ENCODE assay signal across 19 mouse cellular contexts in the genomic region with DNA sequence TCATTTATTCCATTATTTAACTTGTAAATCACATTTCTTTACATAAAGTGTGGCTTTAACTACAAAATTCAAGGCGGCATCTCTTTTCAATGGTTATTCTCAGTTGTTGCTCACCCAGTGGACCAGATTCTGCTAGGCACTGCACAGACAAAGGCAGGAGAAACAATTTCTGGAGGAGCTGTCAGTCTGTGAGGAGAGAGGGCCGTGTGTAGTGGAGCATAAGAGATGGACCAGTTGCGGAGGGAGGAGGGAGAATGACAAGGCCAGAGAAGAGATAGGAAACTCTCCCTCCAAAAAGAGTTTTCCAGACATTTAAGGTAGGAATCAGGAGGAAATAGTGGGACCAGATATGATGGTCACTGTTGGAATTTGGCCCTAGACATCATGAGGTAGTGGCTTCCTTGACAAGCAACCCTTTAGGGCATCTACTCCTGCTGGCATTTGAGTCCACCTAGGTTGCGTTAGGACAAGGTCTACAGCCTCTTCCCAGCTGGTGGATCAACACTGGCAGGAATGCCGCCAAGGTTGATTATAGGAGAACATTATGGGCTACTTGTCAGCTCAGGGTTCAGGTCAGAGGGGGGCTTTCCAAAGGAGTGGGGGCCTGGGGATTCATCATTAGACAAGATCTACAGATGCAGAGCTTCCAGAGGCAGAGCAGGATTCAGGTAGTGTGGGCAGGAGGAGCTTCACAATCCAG. TPM values are rescaled to one million over a fixed set of nuclear protein-coding genes. Genes with fewer than 3 reads are reported as not detected.
DNase-seq lines count a peak whose midpoint lies in the region; ATAC-seq lines count a peak whose summit lies in the region.
"Had no signal": no experiment of that assay in that cellular context is flagged by ENCODE, and none has a peak within 500 bp of the region (broad histone marks: within the 10 kb centered on the region; RNA-seq: fewer than 3 reads in every experiment).

No protein-coding gene starts in this region.

- no peak for ATAC-seq in cerebellum, adult (ENCODE audit: insufficient number of reproducible peaks, low FRiP score, low TSS enrichment)
- ATAC-seq: activated CD4-positive, CD25-positive, alpha-beta regulatory T cell, adult 4 months; forebrain, embryonic 14.5 days; forebrain, embryonic 16.5 days; Patski had no signal

- DNase-seq in adrenal gland, adult 2 months, result peak; percentile 45
- DNase-seq in adrenal gland, postnatal 4 days (ENCODE audit: low spot score in 2 of 2), result no peak
- DNase-seq in Muller cell, postnatal 12 days (ENCODE audit: inconsistent ontology term), result peak; percentile 59
- peak; percentile 66 for DNase-seq in retina, embryonic 14.5 days (ENCODE audit: low spot score)
- no peak for DNase-seq in heart, adult 11 months
- DNase-seq: cerebellum, adult 11 months; cerebellum, adult 18-20 months; cerebellum, adult 8-10 months; cerebellum, adult 9-11 months; cerebellum, postnatal 14 days; cerebellum, postnatal 36 days; embryo, embryonic 11 days had no signal

RNA-seq across cellular contexts. Expression of gene St6gal1, which starts 19.3 kb away (rescaled TPM):
- 10 to 100 TPM; 32.2 to 49.5 TPM for total RNA-seq in adrenal gland, adult 2 months (2021)
- 23.1 and 24.2 TPM in 2 replicates for polyA plus RNA-seq in adrenal gland, adult 2 months (2012; rRNA removed)
- total RNA-seq in adrenal gland, postnatal 4 days (2021), result 10 to 100 TPM; 46.6 to 56.3 TPM
- total RNA-seq: MEL had no signal
- polyA plus RNA-seq: erythroblast, embryonic 14.5 days had no signal

Comparison
In these comparisons a context has a peak if more than half of its experiments do, and no peak if none do; other contexts are left out.
1. DNase-seq: peak in adrenal gland, adult 2 months (single experiment), Muller cell, postnatal 12 days (single experiment) and retina, embryonic 14.5 days (single experiment); none in adrenal gland, postnatal 4 days (0 of 2) and heart, adult 11 months (single experiment).